Mouse (Mus musculus): ENCODE data around the gene Gm9758. TPM values are rescaled to one million over a fixed set of nuclear protein-coding genes. Genes with fewer than 3 reads are reported as not detected.
"Not testable (repeated sequence)": the region's sequence is repeated elsewhere in the genome, so short reads cannot be mapped to it uniquely, and the experiment has no call there.

The Gm9758 gene
- polyA plus RNA-seq (2015; fragmentation: Nextera tagmentation; extraction: Ambion mirVana), result not detected in 2 replicates

GRCm38 (mm10) chr5:14914799-14915198 lies at the start of gene Gm9758:
Gene Gm9758, minus strand, starts transcription at chr5:14914899.
- H3K9ac ChIP-seq; H3K27ac ChIP-seq; H3K9me3 ChIP-seq; H3K4me3 ChIP-seq; H3K27me3 ChIP-seq; H3K4me1 ChIP-seq; H3K4me2 ChIP-seq; ATAC-seq (ENCODE audit: insufficient number of reproducible peaks, insufficient read depth, low FRiP score, low TSS enrichment, low read depth); H3K36me3 ChIP-seq: not testable (repeated sequence)
- 48% methylated on average over 1 of the region's 1 CpGs for WGBS

DNA sequence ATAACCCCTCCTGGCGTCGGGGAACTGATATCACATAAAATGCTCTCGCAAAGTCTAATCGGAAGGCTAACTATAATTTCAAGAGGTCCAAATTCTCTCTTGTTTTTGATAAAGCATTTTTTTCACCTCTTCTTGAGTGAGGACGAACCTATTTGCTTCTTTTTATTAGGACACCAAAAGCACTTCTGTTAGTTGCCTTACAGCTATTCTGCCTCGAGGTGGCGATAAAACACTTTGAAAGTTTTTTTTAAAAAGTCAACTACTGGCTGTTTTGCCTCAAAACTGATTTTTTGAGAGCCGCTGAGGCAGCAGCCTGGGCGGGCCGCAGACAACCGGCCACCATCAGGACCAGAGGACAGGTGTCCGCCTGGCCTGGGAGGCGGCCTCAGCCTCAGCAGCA lies 49.1 kb upstream of the Gm9758 start:
- H3K4me1 ChIP-seq; H3K27me3 ChIP-seq; H3K4me3 ChIP-seq; ATAC-seq (ENCODE audit: insufficient number of reproducible peaks, insufficient read depth, low FRiP score, low TSS enrichment, low read depth); H3K27ac ChIP-seq; H3K4me2 ChIP-seq; H3K36me3 ChIP-seq; H3K9ac ChIP-seq: not testable (repeated sequence)
- peaks cover 17% of the 10 kb centered on the region for H3K9me3 ChIP-seq
- 81% methylated on average over 13 of the region's 13 CpGs for WGBS

DNA sequence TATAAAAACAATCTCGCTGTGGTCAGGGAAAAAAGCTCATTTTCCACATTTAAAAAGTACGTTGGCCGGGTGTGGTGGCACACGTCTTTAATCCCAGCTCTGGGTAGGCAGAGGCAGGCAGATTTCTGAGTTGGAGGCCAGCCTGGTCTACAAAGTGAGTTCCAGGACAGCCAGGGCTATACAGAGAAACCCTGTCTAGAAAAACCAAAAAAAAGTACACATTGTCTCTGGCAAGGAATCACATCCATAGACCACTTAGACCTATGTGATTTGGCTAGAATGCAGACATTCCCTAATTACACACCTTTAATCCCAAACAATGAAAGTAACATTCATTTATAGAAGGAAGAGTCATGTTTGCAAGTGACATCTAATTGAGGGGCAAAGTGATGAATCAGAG lies 46.8 kb upstream of the Gm9758 start:
- not testable (repeated sequence) for H3K4me1 ChIP-seq, H3K36me3 ChIP-seq, H3K4me2 ChIP-seq, H3K4me3 ChIP-seq, H3K27ac ChIP-seq, H3K27me3 ChIP-seq, H3K9ac ChIP-seq
- WGBS, result 79% methylated on average over 4 of the region's 4 CpGs
- peaks cover 19% of the 10 kb centered on the region for H3K9me3 ChIP-seq
- peak; percentile 89 for ATAC-seq (ENCODE audit: insufficient number of reproducible peaks, insufficient read depth, low FRiP score, low TSS enrichment, low read depth)

DNA sequence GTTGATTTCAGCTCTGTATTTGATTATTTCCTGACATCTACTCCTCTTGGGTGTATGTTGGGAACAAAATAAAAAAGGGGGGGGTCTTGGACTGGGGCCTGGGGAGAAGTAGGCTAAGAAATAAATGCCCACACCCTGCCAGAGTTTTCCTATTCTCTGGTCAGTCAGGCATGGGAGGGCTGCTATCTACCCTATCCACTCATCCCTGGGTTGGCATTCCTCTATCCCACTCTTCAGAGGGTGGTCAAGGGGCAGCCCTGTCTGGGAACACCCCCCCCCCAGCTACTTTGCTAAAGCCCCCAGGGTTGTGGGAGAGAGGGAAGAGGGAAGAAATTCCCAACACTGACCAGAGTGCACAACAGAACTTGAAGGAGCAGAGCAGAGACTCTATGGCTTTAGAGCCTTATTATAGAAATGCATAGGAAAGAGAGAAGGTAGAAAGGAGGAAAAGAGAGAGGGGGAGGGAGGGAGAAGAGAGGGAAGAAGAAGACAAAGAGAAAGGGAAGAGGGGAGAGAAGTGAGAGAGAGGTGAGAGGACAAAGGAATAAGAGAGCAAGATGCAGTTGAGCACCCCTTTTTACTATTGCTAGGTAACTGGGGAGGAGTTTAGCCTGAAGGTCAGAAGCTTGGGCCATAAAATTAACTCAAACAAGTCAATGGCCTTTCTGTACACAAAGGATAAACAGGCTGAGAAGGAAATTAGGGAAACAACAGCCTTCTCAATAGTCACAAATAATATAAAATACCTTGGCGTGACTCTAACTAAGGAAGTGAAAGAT lies 41.4 kb upstream of the Gm9758 start:
- not testable (repeated sequence) for H3K9me3 ChIP-seq, H3K36me3 ChIP-seq, H3K4me3 ChIP-seq, H3K27me3 ChIP-seq, H3K4me2 ChIP-seq, H3K9ac ChIP-seq, H3K27ac ChIP-seq, H3K4me1 ChIP-seq
- WGBS, result 88% methylated on average over 1 of the region's 1 CpGs
- ATAC-seq (ENCODE audit: insufficient number of reproducible peaks, insufficient read depth, low FRiP score, low TSS enrichment, low read depth), result peak; percentile 59; the same call in 1 of the 2 replicates

GRCm38 (mm10) chr5:14953587-14953986 lies 38.9 kb upstream of the Gm9758 start:
- not testable (repeated sequence) for H3K4me2 ChIP-seq; H3K9me3 ChIP-seq; H3K4me3 ChIP-seq; H3K27me3 ChIP-seq; H3K4me1 ChIP-seq; H3K27ac ChIP-seq; H3K36me3 ChIP-seq; ATAC-seq (ENCODE audit: insufficient number of reproducible peaks, insufficient read depth, low FRiP score, low TSS enrichment, low read depth); H3K9ac ChIP-seq

DNA sequence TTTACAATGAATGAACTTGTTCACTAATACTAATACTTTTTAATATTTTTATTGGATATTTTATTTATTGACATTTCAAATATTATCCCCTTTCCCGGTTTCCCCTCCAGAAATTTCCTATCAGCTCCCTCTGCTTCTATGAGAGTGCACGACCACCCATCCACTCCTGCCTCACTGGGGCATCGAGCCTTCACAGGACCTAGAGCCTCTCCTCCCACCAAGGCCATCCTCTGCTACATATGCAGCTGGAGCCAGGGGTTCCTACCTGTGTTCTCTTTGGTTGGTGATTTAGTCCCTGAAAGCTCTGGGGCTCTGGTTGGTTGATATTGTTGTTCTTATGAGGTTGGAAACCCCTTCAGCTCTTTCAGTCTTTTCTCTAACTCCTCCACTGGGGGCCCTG lies 38.0 kb upstream of the Gm9758 start:
- H3K9me3 ChIP-seq, result peaks cover 12% of the 10 kb centered on the region
- H3K4me3 ChIP-seq; H3K4me2 ChIP-seq; H3K9ac ChIP-seq; ATAC-seq (ENCODE audit: insufficient number of reproducible peaks, insufficient read depth, low FRiP score, low TSS enrichment, low read depth); H3K4me1 ChIP-seq; H3K36me3 ChIP-seq; H3K27ac ChIP-seq; H3K27me3 ChIP-seq: not testable (repeated sequence)
- WGBS, result 67% methylated on average over 3 of the region's 3 CpGs

GRCm38 (mm10) chr5:14951822-14952221 lies 37.1 kb upstream of the Gm9758 start:
- not testable (repeated sequence) for H3K9ac ChIP-seq, H3K27me3 ChIP-seq, H3K4me1 ChIP-seq, H3K36me3 ChIP-seq, H3K4me3 ChIP-seq, H3K4me2 ChIP-seq, H3K27ac ChIP-seq
- ATAC-seq (ENCODE audit: insufficient number of reproducible peaks, insufficient read depth, low FRiP score, low TSS enrichment, low read depth), result peak; percentile 75
- H3K9me3 ChIP-seq, result peaks cover 12% of the 10 kb centered on the region
- WGBS, result 64% methylated on average over 7 of the region's 7 CpGs

- not testable (repeated sequence) for H3K9me3 ChIP-seq; H3K27ac ChIP-seq; H3K4me1 ChIP-seq; H3K4me2 ChIP-seq; H3K9ac ChIP-seq; ATAC-seq (ENCODE audit: insufficient number of reproducible peaks, insufficient read depth, low FRiP score, low TSS enrichment, low read depth); H3K4me3 ChIP-seq; H3K27me3 ChIP-seq; H3K36me3 ChIP-seq
- WGBS, result 59% methylated on average over 4 of the region's 4 CpGs
These were observed 32.9 kb upstream of the Gm9758 start for GRCm38 (mm10) chr5:14947482-14948198.

DNA sequence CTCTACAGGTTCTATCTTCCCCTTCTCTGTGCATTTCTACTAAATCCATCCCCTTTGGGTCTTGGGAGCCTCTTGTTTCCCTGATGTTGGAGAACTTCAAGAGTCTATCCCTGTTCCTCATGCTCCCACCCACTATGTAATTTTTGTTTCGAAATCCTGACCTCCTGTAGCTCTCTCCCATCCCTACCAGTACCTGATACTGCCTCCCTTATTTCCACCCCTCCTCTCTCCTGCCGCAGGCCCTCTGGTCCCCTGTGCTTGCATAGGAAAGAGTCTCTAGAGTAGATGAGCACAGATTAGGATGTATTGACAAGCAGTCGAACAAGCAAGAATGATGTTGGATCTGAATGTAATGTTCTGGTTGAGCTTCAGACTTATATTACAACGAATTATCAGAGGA lies 30.8 kb upstream of the Gm9758 start:
- H3K27ac ChIP-seq; H3K4me2 ChIP-seq; H3K9me3 ChIP-seq; H3K9ac ChIP-seq; ATAC-seq (ENCODE audit: insufficient number of reproducible peaks, insufficient read depth, low FRiP score, low TSS enrichment, low read depth); H3K4me1 ChIP-seq; H3K4me3 ChIP-seq; H3K36me3 ChIP-seq; H3K27me3 ChIP-seq: not testable (repeated sequence)
- WGBS, result 56% methylated on average over 4 of the region's 4 CpGs

DNA sequence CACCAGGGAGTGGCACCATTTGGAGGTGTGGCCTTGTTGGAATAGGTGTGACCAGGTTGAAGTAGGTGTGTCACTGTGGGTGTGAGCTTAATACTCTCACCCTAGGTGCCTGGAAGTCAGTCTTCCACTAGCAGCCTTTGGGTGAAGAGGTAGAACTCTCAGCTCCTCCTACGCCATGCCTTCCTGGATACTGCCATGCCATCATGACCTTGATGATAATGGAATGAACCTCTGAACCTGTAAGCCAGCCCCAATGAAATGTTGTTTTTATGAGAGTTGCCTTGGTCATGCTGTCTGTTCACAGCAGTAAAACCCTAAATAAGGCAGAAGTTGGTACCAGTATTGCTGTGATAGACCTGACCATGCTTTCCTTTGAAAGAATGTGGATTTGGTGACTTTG lies 26.3 kb upstream of the Gm9758 start:
- not testable (repeated sequence) for H3K27me3 ChIP-seq, H3K4me2 ChIP-seq, H3K9ac ChIP-seq, H3K4me1 ChIP-seq, H3K27ac ChIP-seq, H3K4me3 ChIP-seq, H3K36me3 ChIP-seq, H3K9me3 ChIP-seq
- 89% methylated on average over 1 of the region's 1 CpGs for WGBS
- 0 out of 2 replicates have a peak, but pooled peaks have one; percentile 72 for ATAC-seq (ENCODE audit: insufficient number of reproducible peaks, insufficient read depth, low FRiP score, low TSS enrichment, low read depth)

DNA sequence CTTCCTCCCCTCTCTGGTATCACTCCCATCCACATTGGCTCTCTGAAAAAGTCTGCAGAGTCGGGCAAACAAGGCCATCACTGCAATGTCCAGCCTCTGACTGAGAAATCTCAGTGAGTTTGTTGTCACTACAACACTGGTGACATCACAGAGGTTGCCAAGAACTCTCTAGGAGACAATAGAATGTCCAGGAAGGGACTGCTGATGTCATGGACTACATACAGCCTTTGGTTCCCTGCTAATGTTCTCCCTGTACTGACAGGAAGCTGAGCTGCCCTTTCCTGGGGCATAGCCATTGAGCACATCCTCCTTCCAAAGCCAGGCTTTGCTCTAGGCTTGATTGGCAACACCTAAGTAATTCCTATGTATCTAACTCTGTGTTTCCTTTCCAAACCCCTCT lies 23.6 kb upstream of the Gm9758 start, which contains the start of gene Speer4e:
Speer4e (minus strand) TSS at position 101 of the 400 bp plus-strand sequence.
- not testable (repeated sequence) for H3K27me3 ChIP-seq; H3K4me2 ChIP-seq; H3K9me3 ChIP-seq; H3K27ac ChIP-seq; H3K4me3 ChIP-seq; ATAC-seq (ENCODE audit: insufficient number of reproducible peaks, insufficient read depth, low FRiP score, low TSS enrichment, low read depth); H3K9ac ChIP-seq; H3K36me3 ChIP-seq; H3K4me1 ChIP-seq
- WGBS, result 44% methylated on average over 1 of the region's 1 CpGs

DNA sequence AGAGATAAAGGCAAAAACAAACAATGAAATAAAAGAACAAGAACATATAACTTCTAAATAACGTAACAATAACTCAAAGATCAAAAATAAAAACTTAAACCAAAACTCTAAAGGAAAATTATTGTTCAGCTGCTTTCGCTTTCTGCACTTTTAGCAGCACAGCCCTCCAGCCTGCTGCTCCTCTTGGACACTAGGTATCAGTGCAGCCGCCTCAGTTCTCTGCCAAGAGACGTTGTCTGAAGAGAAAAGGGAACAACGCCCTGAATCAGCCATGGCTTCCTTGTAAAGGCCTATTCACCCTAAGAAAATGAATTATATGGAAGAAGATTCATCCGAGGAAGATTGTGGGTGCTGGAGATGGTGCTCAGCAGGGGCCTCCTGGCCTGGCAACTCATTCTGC lies 19.0 kb upstream of the Gm9758 start:
- not testable (repeated sequence) for H3K4me2 ChIP-seq; H3K36me3 ChIP-seq; H3K4me3 ChIP-seq; ATAC-seq (ENCODE audit: insufficient number of reproducible peaks, insufficient read depth, low FRiP score, low TSS enrichment, low read depth); H3K9me3 ChIP-seq; H3K9ac ChIP-seq; H3K4me1 ChIP-seq; H3K27me3 ChIP-seq; H3K27ac ChIP-seq
- 69% methylated on average over 5 of the region's 6 CpGs for WGBS
